Mouse (Mus musculus): ENCODE results near the gene Kcnk16. TPM values are rescaled to one million over a fixed set of nuclear protein-coding genes. Genes with fewer than 3 reads are reported as not detected.

Kcnk16 gene
- polyA plus RNA-seq, 1 experiment from 2014 or later, result 0.34 TPM

Other genes with a start within 250 kb of the Kcnk16 start
- gene Saysd1, start 130.7 kb downstream of the Kcnk16 start, polyA plus RNA-seq (2015; fragmentation: Nextera tagmentation; extraction: Ambion mirVana), result 14.4 and 16.0 TPM in 2 replicates
- 7.1 and 8.2 TPM in 2 replicates for gene Kcnk5, start 87.4 kb downstream of the Kcnk16 start, polyA plus RNA-seq (2015; fragmentation: Nextera tagmentation; extraction: Ambion mirVana)
- 11.0 and 17.4 TPM in 2 replicates for gene Nudt13, start 25.5 kb upstream of the Kcnk16 start, polyA plus RNA-seq (2015; fragmentation: Nextera tagmentation; extraction: Ambion mirVana)
- gene Ecd, start 78.9 kb upstream of the Kcnk16 start, polyA plus RNA-seq (2015; fragmentation: Nextera tagmentation; extraction: Ambion mirVana), result 42.5 and 43.2 TPM in 2 replicates
- 25.2 and 28.0 TPM in 2 replicates for gene Fam149b, start 79.0 kb upstream of the Kcnk16 start, polyA plus RNA-seq (2015; fragmentation: Nextera tagmentation; extraction: Ambion mirVana)
- gene Dnajc9, start 119.7 kb upstream of the Kcnk16 start, polyA plus RNA-seq (2015; fragmentation: Nextera tagmentation; extraction: Ambion mirVana), result 205 and 222 TPM in 2 replicates
- gene Mrps16, start 124.4 kb upstream of the Kcnk16 start, polyA plus RNA-seq (2015; fragmentation: Nextera tagmentation; extraction: Ambion mirVana), result 111 and 121 TPM in 2 replicates
- gene Cfap70, start 183.0 kb upstream of the Kcnk16 start, polyA plus RNA-seq (2015; fragmentation: Nextera tagmentation; extraction: Ambion mirVana), result 0.07 and 0.27 TPM in 2 replicates
- gene Anxa7, start 210.9 kb upstream of the Kcnk16 start, polyA plus RNA-seq (2015; fragmentation: Nextera tagmentation; extraction: Ambion mirVana), result 43.5 and 47.3 TPM in 2 replicates
- gene Mss51, start 227.7 kb upstream of the Kcnk16 start, polyA plus RNA-seq (2015; fragmentation: Nextera tagmentation; extraction: Ambion mirVana), result 1.4 and 1.9 TPM in 2 replicates